Mouse (Mus musculus) lung, adult 2 months (tissue): ENCODE results near the gene Fut1. TPM values are rescaled to one million over a fixed set of nuclear protein-coding genes. Genes with fewer than 3 reads are reported as not detected.
"Not testable (repeated sequence)": the region's sequence is repeated elsewhere in the genome, so short reads cannot be mapped to it uniquely, and the experiment has no call there.

Experiments
- DNase-seq: peaks from one replicate; pipeline ENCODE4 v3.0.0; 2022
- H3K4me1 ChIP-seq: fragments of 200-500 bp; 2 replicates; pipeline ENCODE4 v1.6.1; 2011; ENCODE audit warnings: low read length; ENCODE audit not compliant: control insufficient read depth, insufficient read depth
- H3K4me3 ChIP-seq: fragments of 200-500 bp; replicated peaks from 2 replicates; pipeline ENCODE3; 2011; ENCODE audit warnings: low read depth, mild to moderate bottlenecking, control low read depth, low read length; ENCODE audit errors: extremely low read depth
- CTCF ChIP-seq: fragments of 200-500 bp; IDR thresholded peaks from 2 replicates; pipeline ENCODE4 v1.5.1; 2011; ENCODE audit warnings: mild to moderate bottlenecking, low read length, control low read depth; ENCODE audit not compliant: insufficient read depth
- POLR2A ChIP-seq: fragments of 200-500 bp; IDR thresholded peaks from 2 replicates; pipeline ENCODE4 v1.6.1; 2011; ENCODE audit warnings: low read depth, mild to moderate bottlenecking, control low read depth, low read length, borderline replicate concordance; ENCODE audit errors: extremely low read depth
- WGBS: fragments of 180-500 bp; shearing (Covaris S2); methylation state at CpG from one replicate; pipeline ENCODE4 v1.1.7; 2018; 5-methylcytosine and 5-hydroxymethylcytosine counted together
- polyA plus RNA-seq: library from polyadenylated mRNA; depleted of rRNA; stranded (reverse); fragments of >200 nt; gene quantifications from 2 replicates; pipeline ENCODE4 v1.2.3, GENCODE M21; 2012

The Fut1 gene
- polyA plus RNA-seq, 1 experiment, result 0.78 TPM

DNA sequence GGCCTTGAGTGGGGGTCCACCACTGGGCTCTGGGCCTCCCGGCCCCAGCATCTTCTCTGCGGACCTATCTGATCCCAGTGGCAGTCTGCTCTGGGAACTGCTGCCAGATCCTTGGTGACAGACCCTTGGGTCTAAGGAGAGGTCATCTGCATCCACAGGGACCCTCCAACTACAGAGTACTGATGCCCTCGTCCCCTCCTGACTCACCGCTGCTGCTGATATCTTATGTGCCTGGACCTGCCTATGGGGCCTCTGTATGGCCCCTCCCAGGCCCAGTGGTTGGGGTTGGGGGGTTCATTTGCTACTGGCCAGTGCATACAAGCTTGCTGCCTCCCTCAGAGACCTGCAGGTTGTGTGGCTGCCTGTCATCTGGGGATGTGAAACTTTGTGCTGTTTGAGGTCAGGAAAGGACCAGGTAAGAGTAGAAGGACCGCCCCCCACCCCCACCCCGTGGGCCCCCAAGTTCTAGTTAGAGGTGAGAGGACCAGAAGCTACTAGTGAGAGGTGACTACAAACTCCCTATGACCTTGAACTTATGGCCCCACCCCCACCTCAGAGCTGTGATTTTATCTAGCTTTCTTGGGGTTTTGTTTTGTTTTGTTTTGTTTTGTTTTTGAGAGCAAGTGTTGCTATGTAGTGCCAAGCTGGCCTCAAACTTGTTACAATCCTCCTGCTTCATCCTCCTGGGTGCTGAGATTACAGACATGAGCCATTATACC is 27.9 kb downstream of the Fut1 start:
- H3K4me1 ChIP-seq, result peaks cover 12% of the 10 kb centered on the region
- no peak for DNase-seq
- 86% methylated on average over 6 of the region's 6 CpGs for WGBS
- no peak for TF ChIP-seq CTCF
- no peak for TF ChIP-seq POLR2A
- no peak overlapping the region for H3K4me3 ChIP-seq

- 84% methylated on average over 7 of the region's 7 CpGs for WGBS
- no peak for DNase-seq
- Histone ChIP-seq H3K4me3 (no peak overlapping the region), H3K4me1 (peaks cover 12% of the 10 kb centered on the region)
- TF ChIP-seq POLR2A, result no peak
- no peak for TF ChIP-seq CTCF
Measured at GRCm38 (mm10) chr7:45645591-45645971, 28.5 kb downstream of the Fut1 start.

DNA sequence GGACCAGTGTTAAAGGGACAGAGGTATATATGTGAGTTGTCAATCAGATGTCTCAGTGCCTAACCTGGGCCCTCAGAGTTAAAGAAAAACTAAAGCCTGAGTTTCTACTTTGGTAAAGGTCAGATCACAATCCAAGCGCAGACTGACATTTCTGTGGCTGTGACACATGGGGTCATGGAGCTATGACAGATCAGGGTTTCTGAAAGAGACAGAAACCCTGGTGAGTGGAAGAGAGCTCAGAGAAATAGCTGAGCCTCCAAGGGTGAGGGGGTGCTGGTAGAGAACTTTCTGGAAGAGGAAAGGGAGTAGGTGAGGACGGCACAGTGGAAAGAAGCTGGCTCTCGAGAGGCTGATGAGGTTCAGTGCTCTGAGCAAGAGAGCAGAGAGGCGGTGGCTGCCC is 29.6 kb downstream of the Fut1 start:
- Histone ChIP-seq H3K4me3 (no peak overlapping the region), H3K4me1 (peaks cover 5% of the 10 kb centered on the region; the same call in 1 of the 2 replicates)
- DNase-seq, result no peak
- TF ChIP-seq CTCF (no peak), POLR2A (no peak)
- 83% methylated on average over 4 of the region's 4 CpGs for WGBS

DNA sequence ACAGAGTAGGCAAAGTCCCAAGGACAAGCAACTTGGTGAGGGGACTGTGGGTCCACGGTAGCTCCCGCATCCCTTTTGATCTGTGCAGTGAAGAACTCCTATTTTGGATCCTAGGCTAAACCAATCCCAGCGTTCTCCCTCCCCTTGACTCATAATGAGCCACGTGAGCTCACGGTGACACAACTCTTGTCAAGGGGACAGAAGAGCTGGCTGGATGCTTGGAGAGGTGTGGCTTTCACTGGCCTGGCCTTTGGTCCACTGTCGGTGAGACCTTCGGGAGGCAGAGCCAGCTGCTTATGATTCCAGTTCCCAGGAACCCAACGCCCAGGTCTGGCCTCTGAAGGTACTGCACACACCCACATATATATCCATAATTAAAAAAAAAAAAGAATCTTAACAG is 32.3 kb downstream of the Fut1 start:
- no peak for DNase-seq
- peaks cover 2% of the 10 kb centered on the region; the same call in 1 of the 2 replicates for H3K4me1 ChIP-seq
- H3K4me3 ChIP-seq, result no peak overlapping the region
- TF ChIP-seq POLR2A, result no peak
- no peak for TF ChIP-seq CTCF
- WGBS, result 68% methylated on average over 8 of the region's 8 CpGs

DNA sequence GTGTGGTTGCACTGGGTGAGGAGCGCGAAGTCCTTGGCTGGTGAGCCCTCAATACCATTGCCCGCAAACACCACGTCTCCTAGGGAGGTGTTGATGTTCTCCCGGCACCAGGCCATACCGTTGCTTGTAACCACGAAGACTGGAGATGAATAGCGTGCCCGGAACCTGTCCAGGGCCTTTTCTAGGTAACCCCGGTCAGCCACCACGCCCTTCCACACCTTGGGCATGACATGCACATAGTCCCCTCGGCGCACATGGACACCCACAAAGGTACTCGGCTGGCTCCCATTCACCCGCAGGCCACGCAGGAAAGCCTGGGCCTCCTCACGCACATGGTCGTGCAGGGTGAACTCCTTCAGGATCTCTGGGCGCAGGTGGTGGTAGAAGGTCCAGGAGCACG is 33.4 kb downstream of the Fut1 start:
- 92% methylated on average over 20 of the region's 20 CpGs for WGBS
- not testable (repeated sequence) for DNase-seq, H3K4me3 ChIP-seq, H3K4me1 ChIP-seq

- H3K4me1 ChIP-seq, result no peaks in the 10 kb centered on the region
- 30% methylated on average over 17 of the region's 17 CpGs for WGBS
- no peak for DNase-seq
- no peak overlapping the region for H3K4me3 ChIP-seq
- TF ChIP-seq POLR2A (no peak), CTCF (no peak)
Measured at GRCm38 (mm10) chr7:45654424-45655047, 37.4 kb downstream of the Fut1 start.

DNA sequence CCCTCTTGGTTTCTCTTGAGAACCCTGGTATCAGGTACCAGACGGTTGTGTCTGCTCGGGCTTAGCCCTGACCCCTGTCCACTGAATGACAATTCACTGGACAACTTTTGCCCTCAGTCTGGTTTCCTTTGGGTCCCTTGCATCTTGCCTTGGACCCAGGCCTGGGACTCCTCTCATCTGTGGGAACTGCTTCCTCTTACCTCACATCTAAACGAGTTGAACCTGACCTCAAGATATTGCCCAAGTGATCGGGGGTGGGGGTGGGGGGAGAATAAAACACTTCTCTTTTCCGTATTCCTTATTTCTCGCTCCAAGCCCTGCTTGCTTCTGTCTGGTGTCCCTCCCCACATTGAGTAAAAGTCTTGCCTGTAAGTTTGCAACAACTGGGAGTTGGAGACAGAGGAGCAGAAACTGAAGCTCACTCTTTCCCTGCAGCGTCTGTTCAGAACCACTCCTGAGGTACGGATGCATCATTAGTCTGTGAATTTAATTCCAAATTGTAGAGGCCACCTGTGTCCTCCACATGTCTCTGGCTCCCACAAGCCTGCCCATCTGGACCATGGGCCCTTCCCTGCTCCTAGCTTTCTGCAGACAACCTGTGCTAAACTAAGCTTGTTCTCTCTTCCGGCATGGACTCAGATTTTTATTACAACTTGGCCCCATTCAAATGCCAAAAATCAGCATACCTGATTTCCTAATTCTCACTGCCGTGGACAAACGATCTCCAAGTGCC is 43.8 kb downstream of the Fut1 start:
- TF ChIP-seq POLR2A, result no peak
- no peak for TF ChIP-seq CTCF
- WGBS, result 70% methylated on average over 11 of the region's 11 CpGs

GRCm38 (mm10) chr7:45661702-45662101 is 44.6 kb downstream of the Fut1 start:
- not testable (repeated sequence) for H3K4me3 ChIP-seq, DNase-seq, H3K4me1 ChIP-seq
- 93% methylated on average over 6 of the region's 6 CpGs for WGBS

More for the DNA sequence above, 43.8 kb downstream of the Fut1 start:
- no peak overlapping the region for H3K4me3 ChIP-seq
- H3K4me1 ChIP-seq, result no peaks in the 10 kb centered on the region
- DNase-seq, result no peak

- WGBS, result 39% methylated on average over 13 of the region's 13 CpGs
- no peak for DNase-seq
- TF ChIP-seq POLR2A (no peak), CTCF (no peak)
- Histone ChIP-seq H3K4me1 (no peaks in the 10 kb centered on the region), H3K4me3 (no peak overlapping the region)
Measured at GRCm38 (mm10) chr7:45665303-45666138, 48.4 kb downstream of the Fut1 start.
